Mouse (Mus musculus) layer of hippocampus, postnatal 25 days (tissue): ENCODE measurements at regions not wholly inside any gene's neighbourhood (a gene's known extent, or its start where the extent isn't known, plus 50 kb on each side); places are given as distances from the start of the nearest gene placed in this dataset.
"Not testable (repeated sequence)": the region's sequence is repeated elsewhere in the genome, so short reads cannot be mapped to it uniquely, and the experiment has no call there.

ENCODE experiments used
- DNase-seq, 2 experiments: peaks; one replicate each; pipeline ENCODE4 v3.0.0; 2022; ENCODE audit warnings: mixed read lengths in 2 of 2, low spot score in 1 of 2; ENCODE audit errors: extremely low spot score in 1 of 2

- no peak for DNase-seq
These were observed 191.8 kb upstream of the Fmr1 start for GRCm38 (mm10) chrX:68486585-68486984.

- DNase-seq: not testable (repeated sequence)
These were observed 186.3 kb upstream of the Fmr1 start for GRCm38 (mm10) chrX:68492052-68492451.

- DNase-seq: no peak
These were observed 183.8 kb upstream of the Fmr1 start for GRCm38 (mm10) chrX:68494398-68495143.

GRCm38 (mm10) chrX:68495144-68495493, 183.2 kb upstream of the Fmr1 start:
- DNase-seq: no peak

GRCm38 (mm10) chrX:68495751-68496150, 182.6 kb upstream of the Fmr1 start:
- DNase-seq: no peak

GRCm38 (mm10) chrX:68497886-68498285, 180.5 kb upstream of the Fmr1 start:
- DNase-seq: no peak

- no peak for DNase-seq
These were observed 175.4 kb upstream of the Fmr1 start for GRCm38 (mm10) chrX:68502938-68503337.

- no peak for DNase-seq
These were observed 170.7 kb upstream of the Fmr1 start for GRCm38 (mm10) chrX:68507664-68508063.

GRCm38 (mm10) chrX:68512213-68512766, 166.1 kb upstream of the Fmr1 start:
- no peak for DNase-seq

- no peak for DNase-seq
These were observed 131.8 kb upstream of the Fmr1 start for GRCm38 (mm10) chrX:68546561-68546960.

- DNase-seq: no peak
These were observed 124.3 kb upstream of the Fmr1 start for GRCm38 (mm10) chrX:68554031-68554430.

- DNase-seq: no peak
These were observed 120.6 kb upstream of the Fmr1 start for GRCm38 (mm10) chrX:68557717-68558116.

- DNase-seq: peak; percentile 14 to 60
These were observed 93.1 kb upstream of the Fmr1 start for GRCm38 (mm10) chrX:68585246-68585645.

GRCm38 (mm10) chrX:68622141-68622540, 56.2 kb upstream of the Fmr1 start:
- DNase-seq: no peak
